Mouse (Mus musculus) telencephalon, adult 2 months (tissue): ENCODE data around the gene Tmem87a.
A peak's percentile ranks its signal among the peaks of the same experiment; 100 is the strongest.

ENCODE experiments used
- DNase-seq: peaks from one replicate; pipeline ENCODE4 v3.0.0-alpha.2; 2011; ENCODE audit warnings: low read depth, low spot score

Tmem87a gene

GRCm38 (mm10) chr2:120403986-120404822, at the start of gene Tmem87a:
TSS of gene Tmem87a (minus strand) at chr2:120404113.
- DNase-seq, result peak; percentile 98

GRCm38 (mm10) chr2:120452600-120452999, 48.7 kb upstream of the Tmem87a start:
- no peak for DNase-seq

- no peak for DNase-seq
Observed at GRCm38 (mm10) chr2:120450724-120451123, 46.8 kb upstream of the Tmem87a start.

- no peak for DNase-seq
Observed at GRCm38 (mm10) chr2:120447306-120447705, 43.4 kb upstream of the Tmem87a start.

- DNase-seq, result no peak
Observed at GRCm38 (mm10) chr2:120446373-120446772, 42.5 kb upstream of the Tmem87a start.

GRCm38 (mm10) chr2:120444486-120444885, 40.6 kb upstream of the Tmem87a start:
- DNase-seq, result no peak

- no peak for DNase-seq
Observed at GRCm38 (mm10) chr2:120424386-120424785, 20.5 kb upstream of the Tmem87a start.

GRCm38 (mm10) chr2:120414738-120415414, 11.0 kb upstream of the Tmem87a start:
- peak; percentile 69 for DNase-seq

GRCm38 (mm10) chr2:120414113-120414512, 10.2 kb upstream of the Tmem87a start:
- DNase-seq, result no peak

GRCm38 (mm10) chr2:120411096-120411628, 7.2 kb upstream of the Tmem87a start:
- no peak for DNase-seq

- no peak for DNase-seq
Observed at GRCm38 (mm10) chr2:120404823-120405765, 1.2 kb upstream of the Tmem87a start.

GRCm38 (mm10) chr2:120403653-120403985, 294 bp downstream of the Tmem87a start, which contains the start of gene Ganc:
TSS of gene Ganc (plus strand) at chr2:120403896.
- DNase-seq, result no peak

GRCm38 (mm10) chr2:120402813-120403212, 1.1 kb downstream of the Tmem87a start:
- DNase-seq, result no peak

GRCm38 (mm10) chr2:120397951-120398350, 6.0 kb downstream of the Tmem87a start:
- no peak for DNase-seq

GRCm38 (mm10) chr2:120392406-120392805, 11.5 kb downstream of the Tmem87a start:
- no peak for DNase-seq

GRCm38 (mm10) chr2:120390934-120391333, 13.0 kb downstream of the Tmem87a start:
- DNase-seq, result no peak

GRCm38 (mm10) chr2:120389376-120389775, 14.5 kb downstream of the Tmem87a start:
- no peak for DNase-seq

- no peak for DNase-seq
Observed at GRCm38 (mm10) chr2:120387291-120387690, 16.6 kb downstream of the Tmem87a start.

- no peak for DNase-seq
Observed at GRCm38 (mm10) chr2:120386264-120386663, 17.6 kb downstream of the Tmem87a start.

- DNase-seq, result no peak
Observed at GRCm38 (mm10) chr2:120373858-120374257, 30.1 kb downstream of the Tmem87a start.

- DNase-seq, result no peak
Observed at GRCm38 (mm10) chr2:120367416-120368207, 36.3 kb downstream of the Tmem87a start.
